ENCODE assay signal across 8 mouse cellular contexts in the genomic region with DNA sequence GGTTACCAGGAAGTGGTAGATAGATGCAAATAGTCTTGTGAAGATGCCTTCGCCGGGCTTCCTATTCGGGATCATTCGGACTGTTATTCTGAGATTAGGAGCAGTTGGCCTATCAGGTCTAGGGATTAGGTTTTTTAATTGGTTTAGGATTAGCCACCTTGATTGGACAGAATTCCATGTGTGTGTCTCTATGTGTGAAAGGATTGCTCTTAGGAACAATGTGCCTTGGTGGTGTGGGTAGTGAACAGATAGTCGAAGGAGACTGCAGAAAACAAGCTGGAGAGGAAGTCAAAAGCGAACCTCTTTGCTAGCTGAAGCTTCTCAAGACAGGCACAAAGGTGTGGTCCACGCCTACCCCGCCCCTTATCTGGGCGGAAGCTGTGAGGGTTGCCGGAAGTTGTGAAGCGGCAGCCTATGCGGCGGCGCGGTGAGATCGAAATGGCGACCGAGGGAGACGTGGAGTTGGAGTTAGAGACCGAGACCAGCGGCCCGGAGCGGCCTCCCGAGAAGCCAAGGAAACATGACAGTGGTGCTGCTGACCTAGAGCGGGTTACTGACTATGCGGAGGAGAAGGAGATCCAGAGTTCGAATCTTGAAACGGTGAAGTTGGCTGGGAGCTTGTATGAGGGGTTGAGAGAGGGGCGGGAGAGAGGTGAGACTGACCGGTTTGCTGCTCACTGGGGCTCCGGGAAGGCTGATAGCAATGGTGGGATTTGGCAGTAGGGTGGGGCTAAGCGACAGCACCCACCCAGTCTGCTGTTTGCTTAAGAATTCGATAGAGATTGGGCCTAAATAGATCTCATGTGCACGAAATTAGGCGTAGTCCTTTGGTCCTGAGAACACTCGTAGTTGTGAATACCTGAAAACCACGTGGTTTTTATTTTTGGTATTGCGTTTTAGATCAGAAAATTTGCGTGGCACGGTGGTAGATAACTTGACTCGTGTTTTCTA. TPM values are rescaled to one million over a fixed set of nuclear protein-coding genes. Genes with fewer than 3 reads are reported as not detected.
A peak's percentile ranks its signal among the peaks of the same experiment; 100 is the strongest.
DNase-seq lines count a peak whose midpoint lies in the region; ATAC-seq lines count a peak whose summit lies in the region.

A gene (minus strand): TSS at position 90 of the 951 bp plus-strand sequence.

- no peaks in the 10 kb centered on the region for H3K27me3 ChIP-seq in hindbrain, embryonic 15.5 days

- peaks cover 24% of the 10 kb centered on the region for H3K36me3 ChIP-seq in hindbrain, embryonic 15.5 days

- peak within 1 kb of the TSS; percentile 66 for H3K4me2 ChIP-seq in hindbrain, embryonic 15.5 days

- WGBS in hindbrain, embryonic 15.5 days: 4% methylated on average over 41 of the region's 41 CpGs

- H3K9ac ChIP-seq in hindbrain, embryonic 15.5 days: peak within 1 kb of the TSS; percentile 70

- peak within 1 kb of the TSS; percentile 71 for H3K27ac ChIP-seq in hindbrain, embryonic 15.5 days (replicated peaks)

- DNase-seq in ZHBTc4 (ENCODE audit: low read depth, low spot score): peak; percentile 96
- DNase-seq in cerebellum, postnatal 4 days (ENCODE audit: low spot score in 2 of 2): peak; percentile 64 to 76
- DNase-seq in frontal cortex, postnatal 36 days (ENCODE audit: low spot score in 2 of 2): peak; percentile 81 to 85
- peak; percentile 62 for DNase-seq in left cerebral cortex, adult 11 months (ENCODE audit: low spot score)
- DNase-seq in lung, postnatal 4 days: peak; percentile 89 to 91
- peak; percentile 92 for DNase-seq in retina, postnatal 1 day
- peak; percentile 90 for DNase-seq in thymus, postnatal 4 days

- H3K4me1 ChIP-seq in hindbrain, embryonic 15.5 days (replicated peaks): peaks cover 18% of the 10 kb centered on the region

- peak within 1 kb of the TSS; percentile 89 for H3K4me3 ChIP-seq in hindbrain, embryonic 15.5 days

- no peaks in the 10 kb centered on the region for H3K9me3 ChIP-seq in hindbrain, embryonic 15.5 days

- peak; percentile 93 for ATAC-seq in hindbrain, embryonic 15.5 days (ENCODE audit: low FRiP score, low read depth)

RNA-seq across cellular contexts. Expression of the gene that starts here (rescaled TPM):
- polyA plus RNA-seq in hindbrain, embryonic 15.5 days (2015; fragmentation: Nextera tagmentation; extraction: Ambion mirVana): 0.73 and 1.3 TPM in 2 replicates

Comparison
In these comparisons a context has a peak if more than half of its experiments do, and no peak if none do; other contexts are left out.
1. Peak in every context shown above with its lines: DNase-seq, ATAC-seq, H3K4me3 ChIP-seq and H3K27ac ChIP-seq.